Mouse (Mus musculus) T-helper 1 cell (primary cell): ENCODE results near the gene Svs1.
"Not testable (repeated sequence)": the region's sequence is repeated elsewhere in the genome, so short reads cannot be mapped to it uniquely, and the experiment has no call there.

ENCODE experiments used
- in situ Hi-C: fragments of 300-600 bp; cut with MboI, MseI; formaldehyde crosslinking; loops from one replicate; pipeline ENCODE4 v1.15.1; 2025; ENCODE audit warnings: high pct_unique_total_duplicates

Svs1 gene

DNA sequence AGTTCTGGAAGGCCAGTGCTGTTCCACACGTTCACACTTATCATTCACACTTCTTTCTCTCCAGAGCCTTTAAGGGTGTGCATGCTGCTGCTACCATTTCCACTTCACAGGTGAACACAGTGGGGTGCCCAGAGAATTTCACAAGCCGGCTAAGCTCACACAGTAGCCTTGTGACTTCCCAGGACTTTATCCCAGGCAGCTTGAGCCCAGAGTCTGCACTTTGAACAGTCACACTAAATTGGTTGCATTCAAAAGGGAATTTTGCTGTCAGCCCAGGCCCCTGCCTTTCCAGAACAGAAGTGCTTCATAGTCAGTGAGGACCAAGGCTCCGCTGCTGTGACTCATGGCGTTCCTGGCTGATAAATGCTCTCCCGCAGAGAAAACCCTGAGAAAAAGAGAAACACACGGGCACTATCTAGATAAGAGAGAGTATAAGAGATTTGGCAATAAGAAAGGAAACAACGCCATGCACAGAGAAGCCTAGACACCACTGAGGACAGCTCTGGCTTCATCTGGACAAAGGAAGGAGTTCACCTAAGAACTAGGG lies at the start of gene Svs1:
Svs1 (plus strand) TSS at position 418 of the 547 bp plus-strand sequence.
- in situ Hi-C loops = loop anchor here (25.0 kb wide), 1 partner anchor 926 kb away; no protein-coding TSS in a partner anchor

GRCm38 (mm10) chr6:48949596-48949995 lies 37.1 kb upstream of the Svs1 start:
- in situ Hi-C loops = loop anchor here (10.0 kb wide), 1 partner anchor 705 kb away; no protein-coding TSS in a partner anchor

- in situ Hi-C loops = no loop called here
These were observed 36.0 kb upstream of the Svs1 start for GRCm38 (mm10) chr6:48950676-48951075.

- in situ Hi-C loops = no loop called here
These were observed 35.0 kb upstream of the Svs1 start for GRCm38 (mm10) chr6:48951630-48952029.

GRCm38 (mm10) chr6:48953220-48953619 lies 33.4 kb upstream of the Svs1 start:
- in situ Hi-C loops = no loop called here

- in situ Hi-C loops = no loop called here
These were observed 32.5 kb upstream of the Svs1 start for GRCm38 (mm10) chr6:48954211-48954610.

DNA sequence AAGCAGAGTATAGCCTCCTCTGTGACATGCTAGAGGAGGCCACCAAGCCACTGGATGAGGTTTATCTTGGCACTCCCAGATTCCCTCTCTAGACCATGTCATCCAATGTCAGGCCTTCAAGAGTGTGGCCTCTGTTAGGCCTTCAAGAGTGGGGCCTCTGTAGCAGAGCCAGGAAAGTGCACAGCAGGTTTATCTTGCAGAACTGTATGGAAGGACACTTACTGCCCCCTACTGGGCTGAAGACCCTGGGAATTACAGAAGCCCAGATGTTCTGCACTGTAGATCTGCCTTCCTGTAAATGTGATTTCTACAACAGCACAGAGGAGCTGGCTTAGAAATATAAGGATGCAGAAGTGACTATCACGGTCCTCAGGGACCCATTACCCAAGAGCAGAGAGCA lies 31.7 kb upstream of the Svs1 start:
- in situ Hi-C loops = no loop called here

DNA sequence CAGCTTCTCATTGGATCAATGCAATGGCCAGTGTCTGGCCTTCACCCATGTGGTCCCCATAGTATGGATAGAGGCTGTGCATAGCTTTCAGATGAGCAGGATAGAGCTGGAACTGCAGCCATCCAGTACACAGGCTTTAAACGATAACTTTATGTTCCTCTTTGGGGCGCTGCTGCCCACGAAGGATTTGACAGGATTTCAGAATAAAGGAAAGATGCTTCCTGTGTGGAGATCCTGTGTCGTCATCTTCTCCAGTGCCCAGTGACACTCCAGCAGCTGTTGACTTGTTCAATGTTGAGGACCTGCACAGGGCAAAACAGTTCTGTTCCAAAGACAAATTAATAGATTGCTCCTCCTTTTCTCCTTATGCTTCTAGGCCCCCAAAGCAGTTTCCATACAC lies 29.9 kb upstream of the Svs1 start:
- in situ Hi-C loops = no loop called here

GRCm38 (mm10) chr6:48958053-48958452 lies 28.6 kb upstream of the Svs1 start:
- in situ Hi-C loops = no loop called here

DNA sequence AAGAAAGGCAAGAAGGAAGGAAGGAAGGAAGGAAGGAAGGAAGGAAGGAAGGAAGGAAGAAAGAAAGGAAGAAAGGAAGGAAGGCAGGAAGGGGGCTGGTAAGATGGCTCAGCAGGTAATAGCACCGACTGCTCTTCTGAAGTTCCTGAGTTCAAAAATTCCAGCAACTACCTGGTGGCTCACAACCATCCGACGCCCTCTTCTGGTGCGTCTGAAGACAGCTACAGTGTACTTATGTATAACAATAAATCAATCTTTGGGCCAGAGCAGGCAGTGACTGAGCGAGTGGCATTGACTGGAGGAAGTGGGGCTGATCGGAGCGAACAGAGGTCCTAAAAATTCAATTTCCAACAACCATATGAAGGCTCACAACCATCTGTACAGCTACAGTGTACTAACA lies 27.5 kb upstream of the Svs1 start:
- in situ Hi-C loops = not testable (repeated sequence)

DNA sequence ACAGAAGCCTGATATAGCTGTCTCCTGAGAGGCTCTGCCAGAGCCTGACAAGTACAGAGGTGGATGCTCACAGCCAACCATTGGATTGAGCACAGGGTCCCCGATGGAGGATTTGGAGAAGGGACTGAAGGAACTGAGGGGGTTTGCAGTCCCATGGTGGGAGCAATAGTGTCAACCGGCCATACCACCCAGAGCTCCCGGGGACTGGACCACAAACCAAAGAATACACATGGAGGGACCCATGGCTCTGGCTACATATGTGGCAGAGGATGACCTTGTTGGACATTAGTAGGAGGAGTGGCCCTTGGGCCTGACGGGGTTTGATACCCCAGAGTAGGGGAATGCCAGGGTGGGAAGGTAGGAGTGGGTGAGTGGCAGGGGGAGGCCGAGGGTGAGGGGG lies 20.0 kb upstream of the Svs1 start:
- in situ Hi-C loops = not testable (repeated sequence)

DNA sequence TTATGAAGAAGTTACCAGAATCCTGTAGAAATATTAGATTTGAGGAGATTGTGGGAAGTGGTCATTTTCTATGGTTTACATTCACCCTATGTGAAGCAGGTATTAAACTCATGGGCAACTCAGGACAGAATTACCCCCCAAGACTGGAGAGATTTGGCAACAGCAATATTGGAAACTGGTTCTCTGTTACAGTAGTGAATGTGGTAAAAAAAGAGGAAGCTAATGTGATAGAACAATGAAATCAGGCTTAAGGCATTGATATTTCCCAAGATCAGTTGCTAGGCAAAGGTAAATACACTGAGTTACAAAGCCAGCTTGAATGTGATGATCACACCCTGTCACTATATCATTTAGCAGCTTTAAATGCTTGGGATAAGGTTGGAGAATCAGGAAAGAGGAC lies 18.8 kb upstream of the Svs1 start:
- in situ Hi-C loops = no loop called here

- in situ Hi-C loops = loop anchor here (25.0 kb wide), 1 partner anchor 938 kb away; no protein-coding TSS in a partner anchor
These were observed 12.0 kb upstream of the Svs1 start, which contains the start of gene Doxl2 for GRCm38 (mm10) chr6:48974663-48975062. Doxl2 (plus strand) TSS chr6:48974963.

- in situ Hi-C loops = loop anchor here (25.0 kb wide), 1 partner anchor 933 kb away; no protein-coding TSS in a partner anchor
These were observed 7.0 kb upstream of the Svs1 start for GRCm38 (mm10) chr6:48979616-48980015.

GRCm38 (mm10) chr6:48982305-48982704 lies 4.4 kb upstream of the Svs1 start:
- in situ Hi-C loops = loop anchor here (25.0 kb wide), 1 partner anchor 930 kb away; no protein-coding TSS in a partner anchor

GRCm38 (mm10) chr6:48989971-48990370 lies 3.3 kb downstream of the Svs1 start:
- in situ Hi-C loops = loop anchor here (25.0 kb wide), 1 partner anchor 922 kb away; no protein-coding TSS in a partner anchor

DNA sequence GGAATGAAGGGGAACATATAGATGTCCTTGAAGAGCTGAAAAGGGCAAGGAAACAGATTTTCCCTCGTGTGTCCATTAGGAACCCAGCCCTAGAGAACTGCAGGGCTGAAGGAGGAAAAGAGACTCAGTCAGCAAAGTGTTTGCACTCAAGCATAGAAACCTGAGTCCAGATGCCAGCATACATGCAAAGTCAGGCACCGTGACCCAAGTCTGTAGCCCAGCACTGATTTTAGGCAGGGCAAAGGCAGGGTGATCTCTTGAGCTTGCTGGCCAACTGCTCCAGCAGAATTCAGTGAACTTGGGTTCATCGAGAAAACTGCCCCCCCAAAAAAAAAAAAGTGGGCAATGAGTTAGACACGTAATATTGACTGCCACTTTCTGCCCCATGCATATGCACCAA lies 5.3 kb downstream of the Svs1 start:
- in situ Hi-C loops = loop anchor here (25.0 kb wide), 1 partner anchor 920 kb away; no protein-coding TSS in a partner anchor

- in situ Hi-C loops = loop anchor here (25.0 kb wide), 1 partner anchor 914 kb away; no protein-coding TSS in a partner anchor
These were observed 11.5 kb downstream of the Svs1 start for GRCm38 (mm10) chr6:48998186-48998585.

DNA sequence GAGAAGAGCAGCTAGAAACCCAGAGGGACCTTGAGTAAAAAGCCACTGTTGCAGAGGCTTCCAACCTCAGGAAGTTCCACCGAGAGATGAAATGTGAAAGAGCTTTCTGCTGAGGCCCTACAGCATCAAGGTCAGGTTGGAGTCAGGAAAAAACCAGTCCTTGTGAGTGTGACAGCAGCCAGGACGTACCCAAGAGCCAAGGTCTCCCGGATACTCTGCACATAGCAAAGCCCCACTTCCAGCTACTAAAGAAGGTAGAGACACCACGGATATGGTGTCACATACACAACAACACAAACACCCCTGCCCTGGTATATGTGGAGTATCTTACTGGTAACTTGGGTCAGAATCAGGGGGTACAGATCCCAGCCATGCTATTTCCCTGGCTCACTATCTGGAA lies 12.1 kb downstream of the Svs1 start:
- in situ Hi-C loops = loop anchor here (25.0 kb wide), 1 partner anchor 914 kb away; no protein-coding TSS in a partner anchor

DNA sequence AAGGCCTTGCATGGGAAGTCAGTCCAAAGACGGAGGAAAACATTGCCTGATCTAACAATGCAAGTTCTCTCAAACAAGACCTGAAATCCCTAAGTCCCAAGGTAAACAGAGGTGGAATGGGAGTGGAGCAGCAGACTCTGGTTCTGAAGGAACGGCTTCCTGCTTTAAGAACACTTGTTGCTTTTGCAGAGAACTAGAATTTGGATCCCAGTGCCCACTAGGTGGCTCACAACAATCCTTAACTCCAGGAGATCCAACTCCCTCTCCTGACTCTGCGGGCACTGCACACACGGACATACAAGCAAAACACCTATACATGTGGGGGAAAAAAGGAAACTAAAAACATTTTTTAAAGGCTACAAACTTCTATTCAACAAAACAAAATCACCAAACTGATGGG lies 16.7 kb downstream of the Svs1 start:
- in situ Hi-C loops = loop anchor here (25.0 kb wide), 1 partner anchor 1341 kb away; no protein-coding TSS in a partner anchor

DNA sequence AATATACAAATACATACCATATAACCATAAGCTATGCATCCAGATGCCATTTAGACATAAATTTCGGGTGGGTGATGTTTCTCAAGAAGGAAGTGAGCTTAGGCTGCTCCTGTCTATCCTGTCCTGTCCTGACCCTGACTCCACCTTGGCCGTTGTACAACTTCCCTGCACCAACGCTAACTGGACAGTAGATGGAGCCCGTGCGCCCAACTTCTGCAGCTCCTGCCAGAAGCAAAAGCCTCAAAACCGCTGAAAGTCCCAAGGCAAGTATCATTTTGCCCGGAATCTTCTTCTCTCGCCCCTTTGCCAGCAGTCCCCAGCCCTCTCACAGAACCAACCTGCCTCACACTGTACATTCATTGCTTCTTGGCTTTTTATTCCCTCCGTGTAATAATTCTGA lies 21.3 kb downstream of the Svs1 start:
- in situ Hi-C loops = loop anchor here (25.0 kb wide), 1 partner anchor 1346 kb away; no protein-coding TSS in a partner anchor

GRCm38 (mm10) chr6:49008420-49009160 lies 21.9 kb downstream of the Svs1 start:
- in situ Hi-C loops = loop anchor here (25.0 kb wide), 1 partner anchor 1346 kb away; no protein-coding TSS in a partner anchor
